Mouse (Mus musculus): ENCODE results near the gene Lin7c. TPM values are rescaled to one million over a fixed set of nuclear protein-coding genes. Genes with fewer than 3 reads are reported as not detected.

Lin7c gene
- polyA plus RNA-seq, 1 experiment from 2014 or later: 53.1 TPM

DNA sequence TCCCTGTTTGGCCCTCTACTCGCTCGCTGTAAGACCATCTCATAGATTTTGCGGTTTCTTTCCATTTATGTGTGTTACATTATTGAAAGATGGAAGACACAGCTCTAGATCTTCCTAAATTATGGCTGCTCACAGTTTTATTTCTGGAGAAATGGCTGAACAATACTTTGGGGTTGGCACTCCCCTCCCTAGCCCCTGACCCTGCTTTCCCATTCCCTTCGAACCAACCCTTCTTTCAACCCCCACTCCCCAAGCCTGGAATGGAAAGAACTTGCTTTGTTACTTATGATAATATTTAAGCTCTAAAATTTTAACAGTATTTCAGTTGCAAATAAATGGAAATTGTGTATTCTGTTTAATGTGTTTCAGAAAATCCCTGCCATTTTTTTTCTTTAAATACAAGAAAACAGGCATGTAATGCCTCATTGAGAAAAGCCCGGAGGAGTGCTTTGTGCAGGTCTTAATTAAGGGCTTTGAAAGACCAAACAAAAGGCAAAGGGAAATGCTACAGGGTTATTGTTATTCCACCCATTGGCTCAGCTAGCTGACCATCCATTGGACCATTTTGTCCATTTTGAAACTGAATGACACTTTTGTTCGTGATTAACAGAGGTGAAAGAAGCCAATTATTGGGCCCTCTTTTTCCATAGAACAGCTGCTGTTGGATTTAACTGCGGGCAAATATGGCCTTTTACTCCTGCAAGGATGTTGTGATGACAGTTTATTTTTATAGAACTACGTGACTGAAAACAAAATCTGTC, 52.3 kb downstream of the Lin7c start:
- WGBS (ENCODE audit: missing documents): 94% methylated on average over 8 of the region's 8 CpGs
- Histone ChIP-seq H3K27ac (no peak overlapping the region), H3K4me3 (ENCODE audit: inconsistent target) (no peak overlapping the region), H3K79me2 (ENCODE audit: inconsistent target) (no peaks in the 10 kb centered on the region), H3K36me3 (ENCODE audit: inconsistent target) (no peaks in the 10 kb centered on the region)

DNA sequence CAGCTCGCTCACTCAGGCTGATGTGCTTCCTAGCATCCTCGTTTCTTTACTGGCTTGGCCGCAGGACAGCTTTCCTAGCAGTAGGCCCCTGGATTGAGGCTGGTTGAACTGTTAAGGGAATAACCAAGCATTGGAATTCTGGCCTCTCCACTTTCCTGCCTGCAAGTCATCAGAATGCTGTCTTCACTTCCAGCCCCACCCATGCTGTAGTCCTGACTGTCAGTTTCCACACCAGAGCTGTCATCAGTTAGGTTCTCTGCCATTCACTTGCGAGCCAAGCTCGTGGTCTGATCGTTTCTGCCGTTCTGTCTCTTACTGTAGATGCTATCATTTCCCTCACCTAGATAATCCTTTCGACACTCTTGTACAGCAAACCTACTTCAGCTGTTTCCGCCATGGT, 54.3 kb downstream of the Lin7c start:
- H3K79me2 ChIP-seq (ENCODE audit: inconsistent target): no peaks in the 10 kb centered on the region
- H3K4me3 ChIP-seq (ENCODE audit: inconsistent target): no peak overlapping the region
- H3K36me3 ChIP-seq (ENCODE audit: inconsistent target): no peaks in the 10 kb centered on the region
- no peak overlapping the region for H3K27ac ChIP-seq
- WGBS (ENCODE audit: missing documents): 90% methylated on average over 9 of the region's 9 CpGs

GRCm38 (mm10) chr2:109945532-109945931, 54.9 kb downstream of the Lin7c start:
- 88% methylated on average over 4 of the region's 4 CpGs for WGBS (ENCODE audit: missing documents)
- H3K36me3 ChIP-seq (ENCODE audit: inconsistent target): no peaks in the 10 kb centered on the region
- H3K27ac ChIP-seq: no peak overlapping the region
- H3K4me3 ChIP-seq (ENCODE audit: inconsistent target): no peak overlapping the region
- no peaks in the 10 kb centered on the region for H3K79me2 ChIP-seq (ENCODE audit: inconsistent target)

- Histone ChIP-seq H3K79me2 (ENCODE audit: inconsistent target) (no peaks in the 10 kb centered on the region), H3K4me3 (ENCODE audit: inconsistent target) (no peak overlapping the region), H3K27ac (no peak overlapping the region), H3K36me3 (ENCODE audit: inconsistent target) (no peaks in the 10 kb centered on the region)
- 95% methylated on average over 6 of the region's 6 CpGs for WGBS (ENCODE audit: missing documents)
Measured at GRCm38 (mm10) chr2:109946426-109946825, 55.8 kb downstream of the Lin7c start.

GRCm38 (mm10) chr2:109949519-109949918, 58.9 kb downstream of the Lin7c start:
- Histone ChIP-seq H3K36me3 (ENCODE audit: inconsistent target) (no peaks in the 10 kb centered on the region), H3K4me3 (ENCODE audit: inconsistent target) (no peak overlapping the region), H3K27ac (no peak overlapping the region), H3K79me2 (ENCODE audit: inconsistent target) (no peaks in the 10 kb centered on the region)

GRCm38 (mm10) chr2:109950311-109950710, 59.7 kb downstream of the Lin7c start:
- Histone ChIP-seq H3K36me3 (ENCODE audit: inconsistent target) (no peaks in the 10 kb centered on the region), H3K79me2 (ENCODE audit: inconsistent target) (no peaks in the 10 kb centered on the region), H3K4me3 (ENCODE audit: inconsistent target) (no peak overlapping the region), H3K27ac (no peak overlapping the region)
- 89% methylated on average over 3 of the region's 3 CpGs for WGBS (ENCODE audit: missing documents)

Other genes with a start within 250 kb of the Lin7c start
- gene Bdnf, start 216.2 kb upstream of the Lin7c start, polyA plus RNA-seq (2018): not detected in 3 replicates
- 0.11 to 0.49 TPM (median 0.12 TPM) in 3 replicates for gene Lgr4, start 26.8 kb downstream of the Lin7c start, polyA plus RNA-seq (2018)
- 7.3 to 9.4 TPM (median 9.3 TPM) in 3 replicates for gene Ccdc34, start 127.0 kb downstream of the Lin7c start, polyA plus RNA-seq (2018)